Mouse (Mus musculus): ENCODE measurements around the gene Bnip2.

DNA sequence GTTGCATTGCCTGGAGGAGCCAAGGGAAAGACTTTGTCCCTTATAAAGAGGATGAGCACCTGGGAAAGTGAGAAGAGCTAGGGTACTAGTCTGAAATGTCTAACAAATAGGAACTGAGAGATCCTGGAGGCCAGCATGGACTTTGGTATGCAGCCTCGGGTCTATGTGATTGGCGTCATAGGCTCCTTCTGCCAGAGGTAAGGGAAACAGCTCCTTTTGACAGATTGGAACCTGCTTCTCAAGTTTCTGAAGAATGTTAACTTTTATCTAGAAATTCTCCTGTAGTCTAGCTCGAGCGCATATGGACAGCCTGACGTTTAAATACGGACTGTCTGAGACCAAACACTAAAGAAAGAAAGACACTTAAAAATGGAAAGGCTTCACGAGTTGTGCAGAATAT is 48.7 kb downstream of the Bnip2 start, which contains the start of gene Gcnt3:
- TF ChIP-seq CTCF (IDR thresholded peaks at IDR 0.05; ENCODE audit: extremely low read depth, insufficient read depth, insufficient read length, insufficient replicate concordance) (no peak), POLR2A (IDR thresholded peaks at IDR 0.05; ENCODE audit: low read depth, low read length) (no peak)
